Mouse (Mus musculus) adrenal gland, postnatal 25 days (tissue): ENCODE data around the gene Zfp65. TPM values are rescaled to one million over a fixed set of nuclear protein-coding genes. Genes with fewer than 3 reads are reported as not detected.

Experiments
- total RNA-seq: library from RNA; stranded (reverse); gene quantifications from 2 replicates; pipeline ENCODE4 v1.2.3, GENCODE M21; 2021

Gene Zfp65
- total RNA-seq, 1 experiment from 2014 or later = 13.7 TPM

Other genes starting within 250 kb of the Zfp65 start
- 15.9 and 18.7 TPM in 2 replicates for gene Zfp874b, start 244.9 kb downstream of the Zfp65 start, total RNA-seq
- 7.6 and 8.1 TPM in 2 replicates for gene Zfp58, start 228.6 kb downstream of the Zfp65 start, total RNA-seq
- gene Gm26965, start 203.0 kb downstream of the Zfp65 start, total RNA-seq = not detected in 2 replicates
- 18.0 and 19.8 TPM in 2 replicates for gene Zfp87, start 203.0 kb downstream of the Zfp65 start, total RNA-seq
- 8.6 and 8.9 TPM in 2 replicates for gene Zfp748, start 175.3 kb downstream of the Zfp65 start, total RNA-seq
- 8.3 and 9.5 TPM in 2 replicates for gene Zfp729b, start 119.5 kb downstream of the Zfp65 start, total RNA-seq
- 1.4 TPM in 1 of 2 replicates, not detected in the other for gene Gm49345, start 91.4 kb downstream of the Zfp65 start, total RNA-seq
- gene Zfp729a, start 91.4 kb downstream of the Zfp65 start, total RNA-seq = 5.5 and 7.7 TPM in 2 replicates
- gene Zfp738, start 42.1 kb downstream of the Zfp65 start, total RNA-seq = 11.1 and 15.0 TPM in 2 replicates
- gene Zfp85, start 26.1 kb upstream of the Zfp65 start, total RNA-seq = 5.1 and 7.7 TPM in 2 replicates
- gene Zfp493, start 50.5 kb upstream of the Zfp65 start, total RNA-seq = 3.9 and 4.6 TPM in 2 replicates
- 6.5 and 7.9 TPM in 2 replicates for gene Zfp273, start 84.6 kb upstream of the Zfp65 start, total RNA-seq
- gene Gm10037, start 101.9 kb upstream of the Zfp65 start, total RNA-seq = 4.0 and 5.4 TPM in 2 replicates
- not detected in 2 replicates for gene BC048507, start 134.2 kb upstream of the Zfp65 start, total RNA-seq